Mouse (Mus musculus) cerebellum, adult 11 months (tissue): Measurements from ENCODE around the gene Crtc3.

Experiments
- DNase-seq: peaks from one replicate; pipeline ENCODE4 v3.0.0; 2022

Gene Crtc3

GRCm38 (mm10) chr7:80680218-80680847 lies 8.3 kb downstream of the Crtc3 start:
- no peak for DNase-seq

GRCm38 (mm10) chr7:80672323-80672722 lies 16.4 kb downstream of the Crtc3 start:
- DNase-seq = no peak

GRCm38 (mm10) chr7:80670889-80671288 lies 17.8 kb downstream of the Crtc3 start:
- DNase-seq = no peak

- DNase-seq = no peak
Measured at GRCm38 (mm10) chr7:80667190-80667589, 21.5 kb downstream of the Crtc3 start.

GRCm38 (mm10) chr7:80666198-80666915 lies 22.3 kb downstream of the Crtc3 start:
- no peak for DNase-seq

GRCm38 (mm10) chr7:80661082-80661481 lies 27.6 kb downstream of the Crtc3 start:
- no peak for DNase-seq

GRCm38 (mm10) chr7:80660619-80661018 lies 28.1 kb downstream of the Crtc3 start:
- DNase-seq = peak; percentile 90

- DNase-seq = no peak
Measured at GRCm38 (mm10) chr7:80657896-80658295, 30.8 kb downstream of the Crtc3 start.

GRCm38 (mm10) chr7:80655350-80656013 lies 33.2 kb downstream of the Crtc3 start:
- DNase-seq = no peak

- DNase-seq = no peak
Measured at GRCm38 (mm10) chr7:80654926-80655325, 33.8 kb downstream of the Crtc3 start.

GRCm38 (mm10) chr7:80654393-80654792 lies 34.3 kb downstream of the Crtc3 start:
- no peak for DNase-seq

GRCm38 (mm10) chr7:80653971-80654370 lies 34.7 kb downstream of the Crtc3 start:
- DNase-seq = no peak

GRCm38 (mm10) chr7:80653077-80653476 lies 35.6 kb downstream of the Crtc3 start:
- DNase-seq = no peak

- no peak for DNase-seq
Measured at GRCm38 (mm10) chr7:80652289-80652688, 36.4 kb downstream of the Crtc3 start.

GRCm38 (mm10) chr7:80647437-80647871 lies 41.2 kb downstream of the Crtc3 start:
- no peak for DNase-seq

GRCm38 (mm10) chr7:80646093-80647025 lies 42.3 kb downstream of the Crtc3 start:
- no peak for DNase-seq

- DNase-seq = no peak
Measured at GRCm38 (mm10) chr7:80642976-80643666, 45.6 kb downstream of the Crtc3 start.

GRCm38 (mm10) chr7:80642552-80642951 lies 46.1 kb downstream of the Crtc3 start:
- no peak for DNase-seq

GRCm38 (mm10) chr7:80641899-80642298 lies 46.8 kb downstream of the Crtc3 start:
- DNase-seq = no peak

- no peak for DNase-seq
Measured at GRCm38 (mm10) chr7:80641497-80641896, 47.2 kb downstream of the Crtc3 start.

GRCm38 (mm10) chr7:80639981-80640380 lies 48.7 kb downstream of the Crtc3 start:
- peak; percentile 69 for DNase-seq

GRCm38 (mm10) chr7:80638460-80638859 lies 50.2 kb downstream of the Crtc3 start:
- DNase-seq = no peak
